Mouse (Mus musculus) cortical plate, adult 2 months (tissue): Measurements from ENCODE around the gene Palld.

Experiments
- CTCF ChIP-seq: fragments of 200-500 bp; IDR thresholded peaks from 2 replicates; pipeline ENCODE4 v1.5.1; 2011; ENCODE audit warnings: mild to moderate bottlenecking, control low read depth, low read length; ENCODE audit not compliant: insufficient read depth; ENCODE audit errors: extremely low read depth
- POLR2A ChIP-seq: fragments of 200-500 bp; IDR thresholded peaks from 2 replicates; pipeline ENCODE4 v1.6.1; 2011; ENCODE audit warnings: mild to moderate bottlenecking, low read length, control low read depth; ENCODE audit not compliant: insufficient read depth; ENCODE audit errors: extremely low read depth

DNA sequence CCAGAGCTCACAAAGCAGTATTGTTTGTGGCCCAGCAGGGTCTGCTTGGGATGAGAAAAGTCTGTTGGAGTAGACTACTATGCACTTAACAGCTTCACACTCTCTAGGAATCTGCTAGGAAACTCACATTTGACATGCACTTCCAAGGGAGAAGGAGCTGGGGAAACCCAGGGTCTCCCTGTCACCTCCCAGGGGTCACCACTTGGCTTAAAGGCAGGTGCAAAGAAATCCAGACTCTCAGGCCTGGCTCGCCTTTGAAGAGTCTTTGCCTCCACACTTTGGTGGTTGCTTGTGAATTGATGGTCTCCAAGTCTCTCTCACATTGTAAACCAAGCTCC lies 272.9 kb downstream of the Palld start:
- no peak for TF ChIP-seq CTCF
- no peak for TF ChIP-seq POLR2A
